Mouse (Mus musculus): ENCODE measurements at regions not wholly inside any gene's neighbourhood (a gene's known extent, or its start where the extent isn't known, plus 50 kb on each side); places are given as distances from the start of the nearest gene placed in this dataset.

DNA sequence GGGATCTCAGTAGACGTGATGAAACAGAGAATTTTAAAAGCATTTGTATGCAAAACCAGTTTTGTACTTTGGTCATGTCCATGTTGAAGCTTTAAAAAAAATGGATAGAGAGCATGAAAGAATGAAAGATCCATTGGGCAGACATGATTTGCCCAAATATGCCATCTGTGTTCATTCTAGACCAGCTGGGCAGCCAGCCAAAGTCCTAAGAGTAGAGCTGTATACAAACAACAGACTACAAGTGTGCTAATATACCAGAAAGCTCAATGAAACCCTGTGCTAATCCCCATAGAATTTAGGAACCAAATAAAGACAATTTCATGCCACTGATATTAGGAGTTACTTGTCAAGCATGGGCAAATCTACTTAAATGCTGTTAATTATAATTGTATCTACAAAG is 105.1 kb upstream of the Zwint start:
- no peak for DNase-seq (ENCODE audit: extremely low spot score in 1 of 2, low spot score in 1 of 2)

DNA sequence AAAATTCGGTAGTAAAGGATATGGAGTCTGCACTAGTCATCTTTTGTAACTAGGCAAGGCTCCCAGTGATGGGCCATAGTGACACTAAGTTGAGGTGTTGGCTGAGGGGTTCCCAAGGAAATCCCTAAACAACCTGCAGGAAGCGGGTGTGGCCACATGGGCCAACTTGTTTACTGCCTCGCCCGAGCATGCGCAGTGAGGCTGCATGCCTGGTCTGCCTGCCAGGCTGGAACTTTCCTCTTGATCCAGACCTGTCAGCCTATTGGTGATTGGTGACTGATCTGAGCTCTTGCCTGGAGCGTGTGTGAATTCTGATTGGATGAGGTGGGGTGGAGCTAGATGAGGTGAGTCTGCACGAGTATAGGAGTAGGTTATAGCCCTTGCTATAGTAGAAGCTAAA is 103.1 kb upstream of the Zwint start:
- DNase-seq (ENCODE audit: extremely low spot score in 1 of 2, low spot score in 1 of 2) = no peak

DNA sequence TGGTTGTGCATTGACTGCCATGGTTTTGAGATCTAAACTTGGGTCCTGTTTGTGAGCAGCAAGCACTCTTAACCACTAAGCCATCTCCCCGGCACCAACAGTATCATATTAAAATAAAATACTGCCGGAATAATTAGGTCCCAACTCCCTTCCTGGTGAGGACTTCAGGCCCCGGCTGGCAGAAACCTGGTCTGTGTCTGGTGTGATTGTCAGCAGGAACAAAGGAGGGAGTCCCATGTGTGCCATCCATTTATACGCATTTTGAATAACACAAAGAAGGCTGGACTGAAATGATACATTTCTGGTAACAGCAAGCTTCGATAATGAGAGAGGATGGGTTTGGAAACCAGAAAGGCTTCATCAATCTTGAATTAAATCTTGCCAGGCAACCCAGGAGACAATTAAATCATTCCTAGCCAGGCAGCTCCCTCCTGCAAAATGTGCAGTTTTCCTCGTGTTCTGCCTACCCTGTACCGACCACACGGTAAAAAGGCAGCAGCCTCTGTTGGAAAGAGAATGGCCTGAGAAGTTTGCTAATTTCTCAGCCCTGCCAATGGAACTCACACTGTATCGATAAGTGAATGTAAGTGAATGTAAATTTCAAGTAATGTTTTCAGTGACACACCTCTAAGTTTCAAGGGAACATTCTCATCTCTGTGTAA is 80.5 kb upstream of the Zwint start:
- DNase-seq (ENCODE audit: extremely low spot score in 1 of 2, low spot score in 1 of 2) = no peak

DNA sequence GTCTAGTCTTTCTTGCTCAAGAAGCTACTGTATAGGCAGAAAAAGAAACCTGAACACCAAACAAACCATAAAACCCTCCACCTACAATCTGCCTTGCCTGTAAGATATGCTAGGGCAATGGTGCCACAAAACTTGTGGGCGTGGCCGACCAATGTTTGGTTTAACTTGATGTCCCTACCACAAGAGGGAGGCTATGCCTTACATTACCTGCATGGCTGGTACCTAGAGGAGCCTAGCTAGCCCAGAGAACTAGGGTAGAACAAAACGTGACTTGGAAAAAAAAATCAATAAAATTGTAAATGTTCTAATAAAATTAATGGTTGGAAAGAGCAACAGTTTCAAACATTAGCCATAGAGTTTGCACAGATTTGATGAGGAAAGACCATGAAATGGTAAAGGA is 76.9 kb upstream of the Zwint start:
- no peak for DNase-seq (ENCODE audit: extremely low spot score in 1 of 2, low spot score in 1 of 2)

DNA sequence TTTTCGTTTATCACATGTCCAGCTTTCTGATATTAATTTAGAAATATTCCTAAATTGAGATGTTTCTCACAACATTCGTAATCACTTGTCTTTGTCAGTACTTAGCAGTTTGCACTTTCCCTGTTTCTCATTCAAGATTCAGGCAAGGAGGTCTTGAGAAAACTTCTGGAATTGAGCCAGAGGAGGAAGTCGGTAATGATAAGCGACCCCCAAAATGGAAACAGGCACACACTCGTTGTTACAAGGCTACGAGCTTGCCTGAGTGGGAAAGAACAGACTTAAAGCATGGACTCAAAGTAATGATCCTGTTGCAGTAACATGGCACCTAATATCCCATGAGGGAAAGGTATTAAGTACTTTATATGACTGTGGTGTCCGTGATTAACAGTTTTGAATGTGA is 76.1 kb upstream of the Zwint start:
- DNase-seq (ENCODE audit: extremely low spot score in 1 of 2, low spot score in 1 of 2) = no peak

DNA sequence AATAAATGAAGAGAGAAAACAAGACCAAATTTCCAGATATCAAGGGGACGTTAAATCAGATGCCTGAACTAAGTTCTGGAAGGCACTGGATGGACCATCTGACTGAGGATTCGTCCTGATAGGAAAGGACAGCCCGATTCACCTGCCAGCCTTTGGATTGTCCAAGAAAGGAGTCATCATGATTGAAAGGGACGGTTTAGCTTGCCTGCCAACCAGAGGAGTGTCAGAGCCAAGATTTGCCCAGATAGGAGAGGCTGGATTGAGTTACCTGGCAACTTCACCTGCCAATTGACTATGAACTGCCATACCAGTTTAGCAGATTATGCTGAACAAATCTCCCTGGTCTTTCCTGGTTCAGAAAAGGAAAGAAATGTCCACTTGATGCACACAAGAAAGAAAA is 73.3 kb upstream of the Zwint start:
- DNase-seq (ENCODE audit: extremely low spot score in 1 of 2, low spot score in 1 of 2) = no peak

DNA sequence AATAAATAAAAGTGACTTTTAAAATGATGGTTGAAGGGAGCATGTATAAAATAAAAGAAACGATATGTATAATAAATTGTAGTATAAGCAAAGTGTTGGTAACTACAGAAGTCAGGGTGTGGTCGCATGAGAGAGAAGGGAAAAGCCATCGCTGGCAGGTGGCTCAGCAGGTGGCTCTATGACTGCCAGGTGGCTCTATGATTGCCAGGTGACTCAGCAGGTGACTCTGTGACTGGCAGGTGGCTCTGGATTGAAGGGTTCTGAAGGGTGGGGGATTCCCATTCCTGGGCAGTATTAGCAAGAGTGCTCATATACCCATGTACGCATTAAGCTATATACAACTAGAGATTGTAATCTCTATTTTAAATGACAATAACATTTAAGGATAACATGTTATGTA is 66.1 kb upstream of the Zwint start:
- DNase-seq (ENCODE audit: extremely low spot score in 1 of 2, low spot score in 1 of 2) = no peak

DNA sequence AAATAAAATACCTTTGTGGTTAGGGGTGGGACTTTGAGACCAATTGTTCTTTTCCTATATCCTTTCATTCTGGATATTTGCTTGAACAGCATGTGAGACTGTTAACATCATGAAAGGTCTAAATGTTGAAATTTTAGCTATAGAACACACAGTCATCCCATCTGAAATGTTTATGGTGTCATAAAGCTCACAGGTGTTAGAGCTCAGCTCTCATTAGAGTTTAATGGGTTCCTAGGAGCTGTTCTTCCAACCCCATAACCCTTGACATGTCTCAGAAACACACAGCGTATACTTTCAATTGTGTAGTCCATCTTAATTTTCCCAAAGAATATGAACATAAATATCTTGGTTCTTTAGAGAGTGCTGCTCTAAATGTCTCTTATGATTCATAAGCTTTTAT is 61.6 kb upstream of the Zwint start:
- no peak for DNase-seq (ENCODE audit: extremely low spot score in 1 of 2, low spot score in 1 of 2)

Measured in layer of hippocampus, postnatal 25 days (tissue).